Mouse (Mus musculus) liver, adult 2 months (tissue): Measurements from ENCODE around the gene Ube4a.

Source experiments
- CTCF ChIP-seq: fragments of 200-500 bp; IDR thresholded peaks from 2 replicates; pipeline ENCODE4 v1.5.1; 2011; ENCODE audit warnings: low read depth, low read length, control low read depth
- POLR2A ChIP-seq: fragments of 200-500 bp; IDR thresholded peaks from 2 replicates; pipeline ENCODE4 v1.6.1; 2011; ENCODE audit warnings: low read length, control low read depth; ENCODE audit not compliant: insufficient read depth; ENCODE audit errors: extremely low read depth

GRCm38 (mm10) chr9:44942421-44942820 is 23.0 kb downstream of the Ube4a start:
- no peak for TF ChIP-seq CTCF
- TF ChIP-seq POLR2A: no peak
